Mouse (Mus musculus): Measurements from ENCODE around the gene Ndufaf2.

DNA sequence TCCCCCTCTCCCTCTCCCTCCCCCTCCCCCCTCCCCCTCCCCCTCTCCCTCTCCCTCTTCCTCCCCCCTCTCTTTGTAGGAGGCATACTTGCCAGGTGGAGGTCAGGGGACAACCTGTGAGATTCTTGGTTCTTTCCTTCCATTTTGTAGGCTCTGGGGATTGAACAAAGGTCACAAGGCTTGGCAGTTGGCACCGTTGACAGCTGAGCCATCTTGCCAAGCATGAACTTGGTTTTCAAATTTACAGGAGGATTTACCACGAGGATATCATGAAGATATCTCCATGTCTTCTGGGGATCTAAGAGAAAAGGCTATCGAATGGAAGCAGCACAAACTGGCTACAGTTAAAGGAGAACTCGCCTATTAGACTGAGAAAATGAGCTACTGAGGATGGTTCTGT is 196.9 kb downstream of the Ndufaf2 start:
- TF ChIP-seq FLI1 (IDR thresholded peaks at IDR 0.05; ENCODE audit: low read length) (no peak), GATA1 (IDR thresholded peaks at IDR 0.05; ENCODE audit: borderline replicate concordance, low read length) (no peak)
